Mouse (Mus musculus) regulatory T cell (primary cell): ENCODE data around the gene Celsr2.

Experiments
- in situ Hi-C: fragments of 300-600 bp; cut with MboI, MseI; formaldehyde crosslinking; loops from one replicate; pipeline ENCODE4 v1.15.1; 2025; ENCODE audit warnings: high pct_unique_total_duplicates

Gene Celsr2

GRCm38 (mm10) chr3:108381945-108382875 is 33.1 kb downstream of the Celsr2 start:
- in situ Hi-C loops, result loop anchor here (10.0 kb wide), 1 partner anchor 217 kb away; no protein-coding TSS in a partner anchor

GRCm38 (mm10) chr3:108380695-108381094 is 34.7 kb downstream of the Celsr2 start:
- in situ Hi-C loops, result loop anchor here (10.0 kb wide), 1 partner anchor 216 kb away; no protein-coding TSS in a partner anchor

DNA sequence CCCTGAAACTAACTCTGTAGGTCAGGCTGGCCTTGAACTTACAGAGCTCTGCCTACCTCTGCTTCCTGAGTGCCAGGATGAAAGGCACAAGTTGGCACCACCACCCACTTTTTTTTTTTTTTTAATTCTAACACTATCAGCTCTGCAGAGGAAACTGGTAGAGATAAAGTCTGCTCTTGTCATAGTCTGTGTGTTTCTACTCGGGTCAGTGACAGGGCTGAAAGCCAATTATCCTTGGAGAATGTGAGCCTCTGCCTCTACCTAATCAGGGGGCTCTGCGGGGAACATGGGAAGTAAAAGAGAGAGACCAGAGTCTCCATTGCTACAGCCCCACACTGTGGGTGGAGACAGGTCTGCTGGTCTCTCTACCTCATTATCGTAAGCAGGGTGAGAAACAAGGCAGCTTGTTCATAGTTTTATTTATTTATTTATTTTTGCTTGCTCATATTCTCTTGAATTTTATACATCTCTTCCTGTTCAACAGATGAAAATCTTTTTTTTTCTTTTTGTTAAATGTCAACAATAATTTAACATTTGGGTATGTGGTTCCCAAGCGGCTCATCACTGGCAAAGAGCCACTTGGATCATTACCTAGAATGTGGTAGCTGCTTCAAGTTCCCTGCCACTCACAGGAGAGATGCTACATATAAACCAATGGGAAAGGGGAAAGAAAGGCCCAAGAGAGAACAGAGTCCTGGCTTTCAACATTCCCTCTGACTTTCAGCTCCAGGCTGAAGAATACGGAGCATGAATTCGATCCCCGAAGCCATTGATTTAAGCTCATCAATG is 36.3 kb downstream of the Celsr2 start:
- in situ Hi-C loops, result no loop called here

GRCm38 (mm10) chr3:108372691-108373090 is 42.7 kb downstream of the Celsr2 start:
- in situ Hi-C loops, result no loop called here

DNA sequence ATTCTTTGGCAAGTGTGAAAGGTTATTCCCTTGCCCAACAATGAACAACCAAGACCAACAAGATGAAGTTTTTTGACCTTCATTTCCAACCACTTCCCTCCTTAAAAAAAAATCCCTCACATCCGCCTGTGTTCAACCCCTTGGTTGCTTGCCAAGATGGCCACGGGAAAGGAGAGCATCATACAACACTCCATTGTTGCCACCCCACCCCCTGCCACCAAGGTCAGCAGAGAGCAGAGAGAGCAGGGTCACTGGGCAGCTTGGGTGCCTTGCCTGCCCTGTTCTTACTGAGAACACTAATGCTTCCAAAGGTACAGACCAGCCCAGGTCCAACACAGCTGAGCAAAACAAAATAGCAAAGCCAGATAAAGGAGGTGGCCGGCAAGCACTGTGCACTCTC is 43.1 kb downstream of the Celsr2 start:
- in situ Hi-C loops, result no loop called here

DNA sequence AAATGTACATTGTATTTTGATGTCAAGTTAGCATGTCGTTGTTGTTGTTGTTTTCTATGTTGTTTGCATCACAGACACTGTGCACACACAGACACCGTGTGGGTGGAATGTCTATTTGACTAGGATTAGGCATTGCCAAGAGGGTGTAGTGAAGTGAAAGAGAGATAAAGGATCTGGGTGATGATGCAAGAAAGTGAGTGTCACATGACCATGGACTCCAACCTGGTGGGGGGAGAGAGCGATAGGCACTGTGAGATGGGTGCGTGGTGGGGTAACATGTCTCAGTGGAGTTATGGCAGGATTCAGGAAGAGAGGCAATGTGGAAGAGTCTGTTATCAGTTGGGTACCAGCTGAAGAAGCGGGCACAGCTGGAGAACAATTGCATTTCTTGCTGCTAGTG is 46.6 kb downstream of the Celsr2 start:
- in situ Hi-C loops, result loop anchor here (10.0 kb wide), 1 partner anchor 1104 kb away; no protein-coding TSS in a partner anchor

DNA sequence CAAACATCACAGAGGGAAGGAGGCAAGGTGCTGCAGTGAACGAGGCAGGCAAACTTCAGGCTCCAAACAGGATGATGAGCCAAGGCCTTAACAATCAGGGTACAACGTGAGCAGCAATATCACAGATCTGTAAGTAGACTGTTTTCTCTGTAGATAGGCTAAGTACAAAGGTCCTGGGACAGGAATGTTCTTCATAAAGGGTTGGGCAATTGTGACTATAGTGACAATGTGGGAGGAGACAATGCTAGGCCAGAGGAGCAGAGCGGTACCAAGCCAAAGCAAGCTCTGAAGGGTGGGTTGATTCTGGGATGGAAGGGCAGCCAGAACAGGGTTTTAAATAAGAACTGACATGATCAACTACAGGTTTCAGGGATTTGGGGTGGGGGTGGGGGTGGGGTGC is 47.5 kb downstream of the Celsr2 start:
- in situ Hi-C loops, result loop anchor here (10.0 kb wide), 1 partner anchor 1103 kb away; no protein-coding TSS in a partner anchor

- in situ Hi-C loops, result loop anchor here (10.0 kb wide), 1 partner anchor 1102 kb away; no protein-coding TSS in a partner anchor
These were observed 48.2 kb downstream of the Celsr2 start for GRCm38 (mm10) chr3:108367173-108367572.

DNA sequence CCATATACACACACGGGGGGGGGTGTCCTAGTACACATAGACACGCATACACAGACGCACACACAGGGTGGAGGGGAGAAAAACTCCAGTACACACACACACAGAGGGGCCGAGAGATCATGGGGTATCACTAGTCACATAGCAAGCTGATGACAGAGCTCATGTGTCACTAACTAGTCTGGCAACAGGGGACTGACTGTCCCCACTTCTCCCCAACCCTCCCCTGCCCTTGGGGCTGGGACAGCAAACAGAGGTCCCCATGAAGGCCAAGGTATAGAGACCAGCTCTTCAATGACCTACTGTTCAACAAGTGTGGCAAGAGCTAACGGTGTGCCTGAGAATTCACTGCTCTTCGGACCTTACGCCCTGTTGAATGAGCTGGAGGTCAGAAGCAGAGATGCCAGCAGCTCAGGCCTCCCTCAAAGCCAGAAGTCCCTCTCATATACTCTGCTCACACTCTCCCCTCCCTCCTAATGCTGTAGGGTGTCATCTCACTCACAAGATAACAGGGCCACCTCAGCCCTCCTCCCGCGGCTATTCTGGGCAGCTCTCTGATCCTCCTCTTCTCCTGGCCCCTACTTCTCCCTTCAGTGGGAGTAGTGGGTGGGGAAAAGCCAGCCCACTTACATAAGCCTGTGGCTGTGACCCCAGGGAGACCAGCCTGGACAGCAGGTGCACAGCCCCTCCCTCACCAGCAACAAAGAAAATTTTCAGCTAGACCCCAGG is 50.9 kb downstream of the Celsr2 start, which contains the start of gene Mybphl:
Gene Mybphl (plus strand): TSS at position 642 of the 726 bp plus-strand sequence.
- in situ Hi-C loops, result loop anchor here (10.0 kb wide), 1 partner anchor 1100 kb away; no protein-coding TSS in a partner anchor

DNA sequence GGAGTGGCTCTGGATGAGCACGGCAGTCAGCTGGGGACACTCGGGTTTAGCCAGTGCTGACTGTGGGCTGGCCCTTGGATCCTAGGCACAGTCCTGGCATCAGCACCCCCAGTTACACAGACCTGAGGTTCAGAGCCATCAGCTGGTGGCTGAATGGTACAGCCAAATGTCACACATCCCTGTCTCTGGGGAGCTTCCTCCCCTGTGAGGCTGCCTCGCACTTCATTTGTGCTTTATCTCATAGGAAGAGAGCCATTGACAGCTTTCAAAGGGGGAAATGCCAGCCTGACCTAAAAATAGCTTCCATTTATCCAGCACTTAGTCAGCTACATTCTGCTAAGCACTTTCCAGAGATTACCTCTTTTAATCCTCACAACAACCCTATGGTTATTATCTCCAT is 51.7 kb downstream of the Celsr2 start:
- in situ Hi-C loops, result loop anchor here (10.0 kb wide), 1 partner anchor 1099 kb away; no protein-coding TSS in a partner anchor

DNA sequence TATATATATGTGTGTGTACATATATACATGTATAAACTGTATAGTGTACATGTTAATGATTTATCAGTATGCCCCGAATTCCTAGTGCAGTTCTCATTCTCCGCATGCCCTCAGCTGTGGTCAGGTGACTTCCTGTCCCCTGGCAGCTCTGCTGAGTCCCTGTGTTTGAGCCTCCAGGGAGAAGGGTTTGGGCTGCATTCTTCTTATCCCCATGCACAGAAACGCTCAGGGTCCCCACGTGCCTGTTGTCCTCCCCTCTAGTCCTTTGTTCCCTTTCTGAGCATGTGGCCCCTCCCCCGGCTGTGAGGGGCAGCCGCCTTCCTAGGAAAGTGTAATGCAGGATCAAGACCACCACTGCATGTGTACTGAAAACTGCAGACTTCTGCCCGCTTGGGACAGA is 54.5 kb downstream of the Celsr2 start:
- in situ Hi-C loops, result loop anchor here (10.0 kb wide), 1 partner anchor 1096 kb away; no protein-coding TSS in a partner anchor

DNA sequence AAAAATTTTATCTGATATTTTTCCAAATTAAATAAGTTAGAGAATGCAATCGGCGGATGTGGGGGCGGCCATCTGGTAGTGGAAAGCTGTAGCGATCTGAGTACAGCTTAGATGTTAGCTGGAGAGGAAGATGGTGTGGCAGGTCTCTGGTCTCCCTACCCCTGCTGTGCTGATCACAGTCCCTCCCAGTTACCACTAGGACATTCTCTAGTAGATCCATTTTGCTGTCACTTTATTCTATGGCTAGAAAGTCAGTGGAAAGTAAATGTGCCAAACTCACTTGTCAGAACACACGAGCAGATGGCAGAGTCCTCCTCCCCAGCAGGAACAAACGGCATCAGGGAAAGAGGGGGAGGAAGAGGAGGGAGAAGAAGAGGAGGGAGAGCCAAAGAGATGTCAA is 56.9 kb downstream of the Celsr2 start:
- in situ Hi-C loops, result no loop called here

- in situ Hi-C loops, result no loop called here
These were observed 58.3 kb downstream of the Celsr2 start for GRCm38 (mm10) chr3:108357051-108357450.

- in situ Hi-C loops, result no loop called here
These were observed 60.1 kb downstream of the Celsr2 start for GRCm38 (mm10) chr3:108355245-108355644.

DNA sequence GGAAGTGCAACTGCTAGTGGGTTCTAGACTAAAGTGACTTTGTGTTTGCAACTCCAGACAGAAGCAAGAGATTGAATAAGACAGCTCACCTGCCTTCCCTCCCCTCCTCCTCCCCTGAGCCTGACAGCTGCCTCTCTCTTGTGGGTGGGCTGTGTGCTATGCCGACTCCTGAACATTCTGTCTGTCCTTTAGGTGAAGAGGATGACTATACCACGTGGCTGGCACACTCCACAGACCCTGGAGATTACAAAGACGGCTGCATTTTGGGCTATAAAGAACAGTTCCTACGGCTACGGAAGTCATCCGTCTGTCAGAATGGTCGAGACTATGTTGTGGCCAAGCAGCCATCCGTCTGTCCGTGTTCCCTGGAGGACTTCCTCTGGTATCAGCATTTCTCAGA is 67.0 kb downstream of the Celsr2 start:
- in situ Hi-C loops, result no loop called here

GRCm38 (mm10) chr3:108345855-108346254 is 69.5 kb downstream of the Celsr2 start:
- in situ Hi-C loops, result no loop called here

DNA sequence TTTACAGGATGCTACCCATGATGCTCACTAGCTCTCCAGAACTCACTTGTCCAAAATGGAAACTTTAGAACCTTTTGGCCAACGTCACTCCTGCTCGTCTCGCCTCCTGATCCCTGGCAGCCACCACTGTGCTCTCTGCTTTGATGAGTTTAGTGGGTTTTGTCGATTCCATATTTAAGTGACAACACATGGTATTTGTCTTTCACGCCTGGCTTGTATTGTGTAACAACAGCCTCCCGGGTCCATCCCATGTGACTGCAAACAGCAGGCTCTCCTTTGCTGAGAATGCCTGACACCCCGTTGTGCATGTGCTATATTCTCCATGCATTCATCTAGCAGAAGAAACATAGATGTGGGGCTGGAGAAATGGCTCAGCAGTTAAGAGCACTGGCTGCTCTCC is 73.2 kb downstream of the Celsr2 start:
- in situ Hi-C loops, result no loop called here

GRCm38 (mm10) chr3:108341040-108341439 is 74.3 kb downstream of the Celsr2 start:
- in situ Hi-C loops, result no loop called here
